In the genomic region with DNA sequence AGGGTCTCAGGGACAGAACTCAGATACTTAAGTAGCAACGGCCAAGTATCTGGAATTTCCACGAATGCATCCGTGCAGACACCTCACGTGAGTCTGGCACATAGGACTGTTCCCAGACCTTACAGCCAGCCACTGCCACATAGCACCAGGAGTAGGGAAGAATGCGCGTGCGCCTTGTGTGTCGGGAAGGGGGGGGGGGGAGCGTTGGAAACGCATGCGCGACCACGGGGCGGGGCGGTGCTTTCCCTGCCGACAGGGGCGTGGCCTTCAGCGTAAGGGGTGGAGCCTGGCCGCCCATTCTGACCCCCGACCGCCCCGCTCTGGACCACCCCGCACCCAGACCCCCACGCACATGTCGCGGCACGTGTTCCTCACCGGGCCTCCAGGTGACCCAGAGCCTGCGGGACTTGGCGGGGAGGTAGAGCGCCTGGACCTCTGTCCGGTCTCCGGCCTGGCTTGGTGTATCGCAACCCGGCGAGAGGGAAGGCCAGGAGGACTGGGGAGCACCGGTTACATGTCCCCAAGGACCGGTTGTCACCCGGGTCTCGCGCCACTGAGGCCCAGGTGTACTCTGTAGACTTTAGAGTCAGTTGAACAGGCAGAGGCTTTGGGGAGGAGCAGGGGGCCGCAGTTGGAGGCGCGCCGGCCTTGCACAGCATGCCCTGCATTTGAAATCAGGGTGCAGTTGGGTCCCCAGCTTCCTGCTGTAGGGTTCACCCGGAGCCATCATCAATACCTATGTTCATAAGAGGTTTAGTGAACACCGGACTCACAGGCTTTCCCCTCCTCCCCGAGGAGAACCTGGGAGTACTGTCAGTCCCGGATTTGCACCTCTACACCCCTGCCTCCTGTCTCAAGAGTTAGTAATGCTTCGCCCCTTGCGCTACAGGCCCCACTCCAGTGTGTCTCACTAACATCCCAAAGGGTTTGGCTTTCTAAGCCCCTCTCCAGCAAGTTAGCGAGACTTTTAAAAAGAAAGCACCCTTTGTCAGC, we compare ENCODE assay signal across 8 mouse cellular contexts. TPM values are rescaled to one million over a fixed set of nuclear protein-coding genes. Genes with fewer than 3 reads are reported as not detected.
DNase-seq lines count a peak whose midpoint lies in the region; ATAC-seq and TF ChIP-seq lines count a peak whose summit lies in the region.

No protein-coding gene starts in this region.

- ATAC-seq in forebrain, embryonic 13.5 days = peak; percentile 96
- ATAC-seq in liver, embryonic 15.5 days (ENCODE audit: insufficient read depth) = peak; percentile 79
- ATAC-seq in neural tube, embryonic 11.5 days (ENCODE audit: insufficient read depth, low FRiP score, low TSS enrichment) = peak; percentile 93
- peak; percentile 93 for ATAC-seq in stomach, embryonic 16.5 days (ENCODE audit: insufficient read depth, low FRiP score)

- WGBS in forebrain, embryonic 13.5 days = 6% methylated on average over 50 of the region's 52 CpGs
- WGBS in liver, embryonic 15.5 days (ENCODE audit: insufficient replicate concordance) = 4% methylated on average over 52 of the region's 52 CpGs
- WGBS in neural tube, embryonic 11.5 days = 8% methylated on average over 44 of the region's 52 CpGs
- WGBS in stomach, embryonic 16.5 days = 5% methylated on average over 52 of the region's 52 CpGs

- peak; percentile 69 for DNase-seq in c-Kit-positive CD71-positive TER-119-positive erythroid progenitor cells, embryonic 14.5 days (ENCODE audit: low spot score)
- DNase-seq in heart, postnatal 10 days = peak; percentile 91
- DNase-seq in kidney, postnatal 4 days = peak; percentile 95 to 96
- DNase-seq in neural tube, embryonic 11.5 days (ENCODE audit: low spot score) = peak; percentile 93

- peaks cover 25% of the 10 kb centered on the region for H3K36me3 ChIP-seq in E14TG2a.4 (ENCODE audit: insufficient read depth, low read length)
- H3K36me3 ChIP-seq in forebrain, embryonic 13.5 days (ENCODE audit: poor library complexity, severe bottlenecking) = no peaks in the 10 kb centered on the region
- H3K36me3 ChIP-seq in liver, embryonic 15.5 days (replicated peaks) = no peaks in the 10 kb centered on the region
- H3K36me3 ChIP-seq in neural tube, embryonic 11.5 days (ENCODE audit: control insufficient read depth, insufficient read depth, low read length) = no peaks in the 10 kb centered on the region
- H3K36me3 ChIP-seq in stomach, embryonic 16.5 days (ENCODE audit: control insufficient read depth, insufficient read depth, low read length) = no peaks in the 10 kb centered on the region; the same call in 1 of the 2 replicates

- peaks cover 34% of the 10 kb centered on the region for H3K4me1 ChIP-seq in E14TG2a.4 (replicated peaks; ENCODE audit: low read depth, low read length)
- peaks cover 9% of the 10 kb centered on the region for H3K4me1 ChIP-seq in forebrain, embryonic 13.5 days
- H3K4me1 ChIP-seq in liver, embryonic 15.5 days (replicated peaks) = peaks cover 19% of the 10 kb centered on the region
- peaks cover 5% of the 10 kb centered on the region; the same call in 1 of the 2 replicates for H3K4me1 ChIP-seq in neural tube, embryonic 11.5 days (ENCODE audit: control insufficient read depth, insufficient read depth, low read length)
- H3K4me1 ChIP-seq in stomach, embryonic 16.5 days (ENCODE audit: control insufficient read depth, insufficient read depth, low read length) = peaks cover 17% of the 10 kb centered on the region

- intact Hi-C loops in heart, postnatal 10 days (cut with DNase I) = loop anchor here (5.0 kb wide), 1 partner anchor 123 kb away; no protein-coding TSS in a partner anchor

- peak overlapping the region; percentile 76 for H3K9ac ChIP-seq in forebrain, embryonic 13.5 days
- peak overlapping the region; percentile 62 for H3K9ac ChIP-seq in liver, embryonic 15.5 days
- H3K9ac ChIP-seq in neural tube, embryonic 11.5 days (ENCODE audit: low read length) = peak overlapping the region; percentile 71
- H3K9ac ChIP-seq in stomach, embryonic 16.5 days (ENCODE audit: low read length) = peak overlapping the region; percentile 80

- peak overlapping the region; percentile 84 for H3K4me3 ChIP-seq in E14TG2a.4 (replicated peaks; ENCODE audit: low read length)
- peak overlapping the region; percentile 65 for H3K4me3 ChIP-seq in forebrain, embryonic 13.5 days
- peak overlapping the region; percentile 72 for H3K4me3 ChIP-seq in liver, embryonic 15.5 days (replicated peaks)
- peak overlapping the region; percentile 68 for H3K4me3 ChIP-seq in neural tube, embryonic 11.5 days (ENCODE audit: low read depth, low read length)
- H3K4me3 ChIP-seq in stomach, embryonic 16.5 days (replicated peaks; ENCODE audit: low read length) = peak overlapping the region; percentile 68

- H3K9me3 ChIP-seq in E14TG2a.4 (ENCODE audit: low read length) = no peaks in the 10 kb centered on the region
- no peaks in the 10 kb centered on the region for H3K9me3 ChIP-seq in forebrain, embryonic 13.5 days (replicated peaks)
- H3K9me3 ChIP-seq in liver, embryonic 15.5 days (replicated peaks) = no peaks in the 10 kb centered on the region
- H3K9me3 ChIP-seq in neural tube, embryonic 11.5 days (ENCODE audit: control insufficient read depth, low read length) = no peaks in the 10 kb centered on the region
- no peaks in the 10 kb centered on the region for H3K9me3 ChIP-seq in stomach, embryonic 16.5 days (replicated peaks; ENCODE audit: control insufficient read depth, low read length)

- no peak overlapping the region for H3K27ac ChIP-seq in forebrain, embryonic 13.5 days
- H3K27ac ChIP-seq in liver, embryonic 15.5 days (replicated peaks) = 0 out of 2 replicates have a peak overlapping the region, but pooled peaks have one; percentile 15
- H3K27ac ChIP-seq in neural tube, embryonic 11.5 days (ENCODE audit: low read depth, low read length) = no peak overlapping the region
- H3K27ac ChIP-seq in stomach, embryonic 16.5 days (ENCODE audit: low read length) = peak overlapping the region; percentile 46

- TF ChIP-seq CTCF in E14TG2a.4 (conservative IDR thresholded peaks at IDR 0.05; ENCODE audit: low read length) = no peak

- 0 out of 2 replicates have a peak, but pooled peaks cover 3% of the 10 kb centered on the region for H3K27me3 ChIP-seq in E14TG2a.4 (ENCODE audit: insufficient read depth, low read length)
- no peaks in the 10 kb centered on the region for H3K27me3 ChIP-seq in forebrain, embryonic 13.5 days
- H3K27me3 ChIP-seq in liver, embryonic 15.5 days = 0 out of 2 replicates have a peak, but pooled peaks cover 3% of the 10 kb centered on the region
- no peaks in the 10 kb centered on the region for H3K27me3 ChIP-seq in neural tube, embryonic 11.5 days (ENCODE audit: control insufficient read depth, insufficient read depth, low read length)
- H3K27me3 ChIP-seq in stomach, embryonic 16.5 days (ENCODE audit: control insufficient read depth, insufficient read depth, low read length) = no peaks in the 10 kb centered on the region

- H3K4me2 ChIP-seq in forebrain, embryonic 13.5 days = peak overlapping the region; percentile 74
- H3K4me2 ChIP-seq in liver, embryonic 15.5 days = peak overlapping the region; percentile 79
- peak overlapping the region; percentile 79 for H3K4me2 ChIP-seq in neural tube, embryonic 11.5 days (ENCODE audit: low read depth)
- peak overlapping the region; percentile 78 for H3K4me2 ChIP-seq in stomach, embryonic 16.5 days (ENCODE audit: low read depth, low read length)

RNA-seq across cellular contexts. Expression of gene Ntpcr, which starts 4.5 kb away (rescaled TPM):
- 19.6 and 23.4 TPM in 2 replicates for polyA plus RNA-seq in forebrain, embryonic 13.5 days (2015; fragmentation: Nextera tagmentation; extraction: Ambion mirVana)
- 10 to 100 TPM; 16.6 to 19.5 TPM for total RNA-seq in heart, postnatal 10 days (2021)
- polyA plus RNA-seq in liver, embryonic 15.5 days (2015; fragmentation: Nextera tagmentation; extraction: Ambion mirVana) = 12.0 and 13.0 TPM in 2 replicates
- 19.5 and 21.1 TPM in 2 replicates for polyA plus RNA-seq in neural tube, embryonic 11.5 days (2014; fragmentation: Nextera tagmentation; extraction: Ambion mirVana)
- polyA plus RNA-seq in stomach, embryonic 16.5 days (2015; fragmentation: Nextera tagmentation; extraction: Ambion mirVana) = 31.0 and 31.3 TPM in 2 replicates

Comparison
In these comparisons a context has a peak if more than half of its experiments do, and no peak if none do; other contexts are left out.
1. H3K27ac ChIP-seq: peak in liver, embryonic 15.5 days (single experiment) and stomach, embryonic 16.5 days (single experiment); none in forebrain, embryonic 13.5 days (single experiment) and neural tube, embryonic 11.5 days (single experiment).
2. Peak in every context shown above with its lines, with median percentiles within 50 percentile points of each other: H3K4me3 ChIP-seq, DNase-seq, ATAC-seq, H3K4me2 ChIP-seq and H3K9ac ChIP-seq.